9 mouse cellular contexts compared by ENCODE assay signal in the genomic region with DNA sequence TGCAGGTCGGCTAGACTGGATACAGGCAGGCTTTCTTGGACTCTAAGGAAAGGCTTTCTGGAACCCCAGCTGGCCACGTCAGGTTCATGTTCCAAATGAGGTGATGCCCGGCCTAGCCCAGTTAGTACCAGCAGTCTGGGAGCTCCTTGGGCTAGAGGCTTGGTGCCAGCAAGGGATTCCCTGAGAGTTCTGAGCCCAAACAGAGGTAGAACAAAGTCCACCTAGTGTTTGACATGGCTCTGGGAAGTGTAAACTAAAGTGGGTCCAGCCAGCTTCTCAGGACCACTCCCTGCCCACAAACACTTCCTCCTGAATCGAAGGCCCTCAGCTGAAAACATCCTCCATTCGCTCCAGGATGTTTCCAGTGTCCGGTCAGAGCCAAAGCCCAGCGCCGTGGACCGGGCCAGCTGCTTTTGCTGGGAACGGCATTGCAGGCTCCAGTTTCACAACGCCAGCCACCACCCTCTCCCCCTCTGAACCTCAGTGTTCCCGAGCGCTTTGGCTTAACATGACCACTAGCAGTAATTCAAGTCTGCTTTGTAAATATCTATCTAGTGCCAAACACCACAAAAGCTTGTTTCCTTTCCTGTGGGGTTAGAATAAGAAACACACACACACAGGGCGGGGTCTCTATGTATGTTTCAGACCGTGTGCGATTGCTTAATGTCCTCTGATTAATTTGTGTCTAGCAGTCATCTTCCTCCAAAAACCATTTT.
DNase-seq lines count a peak whose midpoint lies in the region; ATAC-seq lines count a peak whose summit lies in the region.
"Had no signal": no experiment of that assay in that cellular context is flagged by ENCODE, and none has a peak within 500 bp of the region (broad histone marks: within the 10 kb centered on the region; RNA-seq: fewer than 3 reads in every experiment).

No protein-coding gene starts in this region.

- no peak overlapping the region for H3K4me3 ChIP-seq in heart, embryonic 10.5 days

- 75% methylated on average over 16 of the region's 16 CpGs for WGBS in heart, embryonic 10.5 days

- H3K36me3 ChIP-seq in heart, embryonic 10.5 days = no peaks in the 10 kb centered on the region

- no peak overlapping the region for H3K27ac ChIP-seq in heart, embryonic 10.5 days

- no peaks in the 10 kb centered on the region for H3K27me3 ChIP-seq in heart, embryonic 10.5 days (ENCODE audit: insufficient read depth, poor library complexity, severe bottlenecking)

- ATAC-seq in activated CD4-positive, CD25-positive, alpha-beta regulatory T cell, adult 4 months = no peak
- ATAC-seq: forebrain, postnatal 0 days had no signal

- peaks cover 30% of the 10 kb centered on the region for H3K4me1 ChIP-seq in heart, embryonic 10.5 days

- no peaks in the 10 kb centered on the region for H3K9me3 ChIP-seq in heart, embryonic 10.5 days

- peak; percentile 70 to 78 for DNase-seq in heart, adult 18-20 months
- no peak for DNase-seq in heart, embryonic 10.5 days (ENCODE audit: low spot score)
- peak; percentile 56 for DNase-seq in adipocyte (ENCODE audit: low spot score)
- peak; percentile 47 for DNase-seq in heart, postnatal 25 days (ENCODE audit: low spot score)
- peak; percentile 67 for DNase-seq in lung, postnatal 14 days
- no peak for DNase-seq in T-cell, adult 2 months (ENCODE audit: low spot score)
- no peak for DNase-seq in left cerebral cortex, postnatal 14 days (ENCODE audit: low spot score in 2 of 2)
- DNase-seq: forebrain, postnatal 0 days had no signal

- intact Hi-C loops in heart, postnatal 25 days (cut with DNase I) = loop anchor here (10.0 kb wide), 1 partner anchor 808 kb away; the partner anchor contains the start of gene Mettl2
- intact Hi-C loops in left cerebral cortex, postnatal 14 days (cut with DNase I) = loop anchor here (5.0 kb wide), 1 partner anchor 145 kb away; no protein-coding TSS in a partner anchor

Comparison
In these comparisons a context has a peak if more than half of its experiments do, and no peak if none do; other contexts are left out.
1. DNase-seq: peak in heart, adult 18-20 months (2 of 2), adipocyte (single experiment), heart, postnatal 25 days (single experiment) and lung, postnatal 14 days (single experiment); none in heart, embryonic 10.5 days (single experiment), T-cell, adult 2 months (single experiment) and left cerebral cortex, postnatal 14 days (0 of 2).